Mouse (Mus musculus) bone marrow macrophage, adult 2 months (primary cell): ENCODE measurements at regions not wholly inside any gene's neighbourhood (a gene's known extent, or its start where the extent isn't known, plus 50 kb on each side); places are given as distances from the start of the nearest gene placed in this dataset.

ENCODE experiments used
- CTCF ChIP-seq: IDR thresholded peaks from 2 replicates; pipeline ENCODE4 v1.5.1; 2012; ENCODE audit warnings: low read depth, mild to moderate bottlenecking, low read length, moderate library complexity
- POLR2A ChIP-seq: IDR thresholded peaks from 2 replicates; pipeline ENCODE4 v1.6.1; 2012; ENCODE audit warnings: mild to moderate bottlenecking, low read depth, low read length, borderline replicate concordance

- no peak for TF ChIP-seq CTCF
- no peak for TF ChIP-seq POLR2A
Observed at GRCm38 (mm10) chr16:95863565-95863964, 127.2 kb downstream of the Psmg1 start.
